Mouse (Mus musculus): ENCODE data around the gene Mettl4.
A peak's percentile ranks its signal among the peaks of the same experiment; 100 is the strongest.
"Not testable (repeated sequence)": the region's sequence is repeated elsewhere in the genome, so short reads cannot be mapped to it uniquely, and the experiment has no call there.

Gene Mettl4

GRCm38 (mm10) chr17:94749466-94750135 is at the start of gene Mettl4:
TSS of gene Mettl4 (minus strand) at chr17:94750019.
- peak; percentile 90 for DNase-seq (ENCODE audit: extremely low read depth, low read depth)

DNA sequence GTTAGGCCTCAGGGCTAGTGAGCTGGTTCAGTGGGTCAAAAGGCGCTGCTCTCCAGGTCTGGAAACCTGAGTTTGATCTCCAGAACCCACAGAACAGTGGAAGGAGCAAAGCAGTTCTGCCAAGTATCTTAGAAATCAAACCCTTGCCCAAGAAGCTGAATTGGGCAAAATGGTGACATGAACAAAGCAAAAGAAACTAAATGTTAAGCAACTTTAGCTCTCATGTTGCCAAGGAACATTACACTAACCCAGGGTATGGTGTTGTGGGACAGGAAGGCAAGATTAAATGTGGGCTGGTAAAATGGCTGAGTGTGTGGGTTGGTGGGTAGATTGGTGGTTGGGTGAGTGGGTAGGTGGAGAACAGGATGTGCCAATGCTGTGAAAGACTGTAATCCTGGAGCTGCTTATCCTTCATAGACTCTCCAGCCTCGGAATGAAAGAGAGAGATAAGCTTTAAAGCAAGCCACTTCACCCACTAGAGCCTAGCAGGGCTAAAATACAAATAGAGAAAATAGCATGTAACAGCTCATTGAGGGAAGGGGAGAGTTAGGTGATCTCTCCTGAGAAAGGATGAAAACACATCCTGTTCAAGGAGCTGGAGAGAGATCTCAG is 29.2 kb upstream of the Mettl4 start:
- DNase-seq (ENCODE audit: extremely low read depth, low read depth) = no peak

GRCm38 (mm10) chr17:94768491-94768890 is 18.7 kb upstream of the Mettl4 start:
- DNase-seq (ENCODE audit: extremely low read depth, low read depth) = no peak

- DNase-seq (ENCODE audit: extremely low read depth, low read depth) = no peak
These were observed 14.9 kb upstream of the Mettl4 start for GRCm38 (mm10) chr17:94764711-94765110.

GRCm38 (mm10) chr17:94764011-94764410 is 14.2 kb upstream of the Mettl4 start:
- no peak for DNase-seq (ENCODE audit: extremely low read depth, low read depth)

- DNase-seq (ENCODE audit: extremely low read depth, low read depth) = no peak
These were observed 12.6 kb upstream of the Mettl4 start for GRCm38 (mm10) chr17:94762405-94762804.

DNA sequence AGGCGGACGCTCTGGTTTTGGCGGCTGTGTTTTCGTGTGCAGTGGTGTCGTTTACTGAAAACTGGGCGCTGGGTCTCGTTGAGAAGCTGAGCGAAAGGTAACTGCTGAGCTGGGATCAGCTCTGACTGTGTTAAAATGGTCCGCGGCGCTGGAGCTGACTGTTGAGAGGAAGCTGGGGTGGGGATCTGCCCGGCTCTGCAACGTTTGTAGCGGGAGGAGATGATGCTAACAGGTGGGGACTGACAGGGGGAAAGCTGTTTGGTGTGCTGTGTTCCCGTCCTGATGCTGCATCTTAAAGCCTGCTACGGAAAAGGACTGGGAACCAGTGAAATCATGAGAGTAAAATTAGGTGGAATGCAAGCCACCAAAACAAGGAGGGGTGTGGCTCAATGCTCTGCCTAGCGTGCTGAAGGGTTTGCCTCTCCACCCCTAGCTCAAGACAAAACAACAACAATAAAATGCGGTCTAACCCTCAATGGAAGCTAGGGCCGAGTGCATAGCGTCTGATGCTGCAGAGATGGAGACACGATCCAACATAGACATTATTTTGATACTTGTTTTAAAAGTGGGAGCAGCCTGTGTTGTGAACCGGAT is 414 bp upstream of the Mettl4 start:
- DNase-seq (ENCODE audit: extremely low read depth, low read depth) = no peak

DNA sequence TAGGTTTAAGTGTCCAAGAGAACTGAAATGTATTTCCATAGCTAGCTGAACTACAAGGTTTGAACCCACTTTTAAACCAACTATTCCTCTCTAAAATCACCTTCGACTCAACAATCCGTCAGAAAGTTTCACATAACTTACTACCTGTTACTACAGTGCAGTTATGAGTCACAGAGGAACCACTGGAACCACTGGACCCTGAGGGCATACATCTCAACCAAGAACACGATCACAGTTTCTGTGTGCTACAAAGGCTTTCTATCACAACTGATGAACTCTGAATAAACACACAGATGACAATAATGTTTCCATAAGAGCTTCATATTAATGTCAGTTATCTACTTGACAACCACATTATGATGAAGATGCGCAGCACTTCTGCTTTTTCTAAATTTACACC is 11.6 kb downstream of the Mettl4 start:
- DNase-seq (ENCODE audit: extremely low read depth, low read depth) = no peak

DNA sequence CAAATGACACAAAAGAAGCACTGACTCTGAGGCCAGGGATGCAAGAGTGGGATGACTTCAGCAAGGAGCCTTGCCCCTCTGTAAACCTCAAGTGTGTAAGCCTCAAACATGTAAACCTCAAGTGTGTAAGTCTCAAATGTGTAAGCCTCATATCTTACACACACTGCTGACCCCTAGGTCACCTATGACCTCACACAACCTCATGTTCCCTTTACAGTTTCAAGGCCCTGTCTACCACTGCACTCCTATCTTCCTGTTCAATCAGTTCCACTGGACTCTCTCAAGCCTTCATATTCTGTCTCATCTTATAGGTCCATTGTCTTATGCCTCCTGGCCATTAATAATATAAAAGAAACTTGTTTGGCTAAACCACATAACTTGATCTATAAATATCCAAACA is 13.9 kb downstream of the Mettl4 start:
- no peak for DNase-seq (ENCODE audit: extremely low read depth, low read depth)

DNA sequence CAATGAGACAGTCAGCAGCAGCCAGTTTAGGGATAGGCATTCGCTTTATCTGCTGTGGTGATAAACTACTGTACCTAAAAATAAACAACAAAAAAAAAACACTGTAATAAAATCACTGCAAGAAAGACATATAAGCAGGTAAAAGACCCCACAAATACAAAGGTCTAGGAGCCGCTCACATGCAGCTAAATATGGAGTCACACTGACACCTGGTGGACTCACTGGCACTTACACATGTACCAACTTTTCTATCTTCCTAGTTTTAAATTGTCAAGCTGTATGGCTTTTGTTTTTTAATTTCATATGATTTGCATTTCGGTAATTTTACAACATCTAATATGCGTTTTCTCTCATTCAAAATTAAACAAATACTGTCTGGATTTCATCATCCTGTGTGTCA is 14.4 kb downstream of the Mettl4 start:
- no peak for DNase-seq (ENCODE audit: extremely low read depth, low read depth)

DNA sequence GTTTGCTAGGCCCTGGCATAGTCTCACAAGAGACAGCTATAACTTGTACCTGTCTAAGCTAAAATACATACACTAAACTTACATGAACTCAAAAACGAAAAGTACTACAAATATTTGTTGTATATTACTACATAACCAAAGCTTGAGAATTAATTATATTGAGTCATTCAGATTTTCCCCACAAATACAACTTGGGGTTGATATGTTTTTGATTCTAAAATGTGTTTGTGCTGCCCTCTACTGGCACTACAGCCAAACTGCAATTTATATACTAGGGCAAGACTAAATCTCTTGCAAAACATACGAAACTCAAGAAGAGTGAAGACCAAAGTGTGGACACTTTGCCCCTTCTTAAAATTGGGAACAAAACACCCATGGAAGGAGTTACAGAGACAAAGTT is 19.4 kb downstream of the Mettl4 start:
- not testable (repeated sequence) for DNase-seq (ENCODE audit: extremely low read depth, low read depth)

DNA sequence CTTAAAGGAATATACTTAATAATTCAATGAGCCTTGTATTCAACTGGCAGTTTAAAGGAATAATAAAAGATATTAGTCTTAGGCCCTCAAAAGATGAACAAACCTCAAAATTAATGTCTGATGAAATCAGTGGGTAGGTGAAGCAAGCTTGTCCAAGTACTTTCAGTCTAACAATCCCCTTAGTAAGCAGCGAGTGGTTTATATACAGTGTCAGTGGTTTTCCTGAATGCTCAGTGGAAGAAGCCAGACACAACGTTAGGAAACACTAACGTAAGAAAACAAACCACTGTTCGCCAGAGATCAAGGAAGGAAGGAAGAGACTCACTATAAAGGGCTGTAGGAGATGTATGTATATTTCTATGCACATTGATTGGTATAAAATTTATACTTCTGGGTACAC is 23.1 kb downstream of the Mettl4 start:
- no peak for DNase-seq (ENCODE audit: extremely low read depth, low read depth)

- no peak for DNase-seq (ENCODE audit: extremely low read depth, low read depth)
These were observed 76.1 kb downstream of the Mettl4 start for GRCm38 (mm10) chr17:94673515-94674317.

Measured in MEL-GATA-1-ER (cell line).